Mouse (Mus musculus) stomach, embryonic 15.5 days (tissue): ENCODE results near the gene Zfp981. TPM values are rescaled to one million over a fixed set of nuclear protein-coding genes. Genes with fewer than 3 reads are reported as not detected.
"Not testable (repeated sequence)": the region's sequence is repeated elsewhere in the genome, so short reads cannot be mapped to it uniquely, and the experiment has no call there.

Experiments used
- ATAC-seq: fragments of 200-750 bp; cut with Nextera tagmentation; 2 replicates; pipeline ENCODE4 v1.8.0; 2017; ENCODE audit warnings: low read depth, moderate number of reproducible peaks, moderate TSS enrichment; ENCODE audit not compliant: insufficient read depth, low FRiP score
- H3K27ac ChIP-seq: fragments of 300-500 bp; sonication (generic); 2 replicates; pipeline ENCODE4 v1.5.1; 2015; ENCODE audit warnings: mild to moderate bottlenecking, inconsistent platforms
- H3K27me3 ChIP-seq: fragments of 300-500 bp; sonication (generic); replicated peaks from 2 replicates; pipeline ENCODE4 v1.6.1; 2015; ENCODE audit warnings: inconsistent platforms
- H3K36me3 ChIP-seq: fragments of 300-500 bp; sonication (generic); 2 replicates; pipeline ENCODE4 v1.6.1; 2015; ENCODE audit warnings: inconsistent platforms
- H3K4me1 ChIP-seq: fragments of 300-500 bp; sonication (generic); 2 replicates; pipeline ENCODE4 v1.6.1; 2015; ENCODE audit warnings: inconsistent platforms
- H3K4me2 ChIP-seq: fragments of 300-500 bp; sonication (generic); 2 replicates; pipeline ENCODE4 v1.6.1; 2015; ENCODE audit warnings: mild to moderate bottlenecking, inconsistent platforms
- H3K4me3 ChIP-seq: fragments of 300-500 bp; sonication (generic); replicated peaks from 2 replicates; pipeline ENCODE4 v1.5.1; 2015; ENCODE audit warnings: inconsistent platforms
- H3K9ac ChIP-seq: fragments of 300-500 bp; sonication (generic); 2 replicates; pipeline ENCODE4 v1.6.1; 2015; ENCODE audit warnings: inconsistent platforms
- H3K9me3 ChIP-seq: fragments of 300-500 bp; sonication (generic); 2 replicates; pipeline ENCODE4 v1.6.1; 2016; ENCODE audit warnings: inconsistent platforms
- WGBS: fragments of 180-500 bp; shearing (Covaris S2); methylation state at CpG from one replicate; pipeline ENCODE4 v1.1.7; 2015; 5-methylcytosine and 5-hydroxymethylcytosine counted together
- polyA plus RNA-seq: library from polyadenylated mRNA; unstranded; fragments of >200 nt; fragmentation: Nextera tagmentation; extraction: Ambion mirVana; gene quantifications from 2 replicates; pipeline ENCODE4 v1.2.1, GENCODE M21; 2015

Zfp981 gene
- polyA plus RNA-seq, 1 experiment from 2014 or later = not detected

DNA sequence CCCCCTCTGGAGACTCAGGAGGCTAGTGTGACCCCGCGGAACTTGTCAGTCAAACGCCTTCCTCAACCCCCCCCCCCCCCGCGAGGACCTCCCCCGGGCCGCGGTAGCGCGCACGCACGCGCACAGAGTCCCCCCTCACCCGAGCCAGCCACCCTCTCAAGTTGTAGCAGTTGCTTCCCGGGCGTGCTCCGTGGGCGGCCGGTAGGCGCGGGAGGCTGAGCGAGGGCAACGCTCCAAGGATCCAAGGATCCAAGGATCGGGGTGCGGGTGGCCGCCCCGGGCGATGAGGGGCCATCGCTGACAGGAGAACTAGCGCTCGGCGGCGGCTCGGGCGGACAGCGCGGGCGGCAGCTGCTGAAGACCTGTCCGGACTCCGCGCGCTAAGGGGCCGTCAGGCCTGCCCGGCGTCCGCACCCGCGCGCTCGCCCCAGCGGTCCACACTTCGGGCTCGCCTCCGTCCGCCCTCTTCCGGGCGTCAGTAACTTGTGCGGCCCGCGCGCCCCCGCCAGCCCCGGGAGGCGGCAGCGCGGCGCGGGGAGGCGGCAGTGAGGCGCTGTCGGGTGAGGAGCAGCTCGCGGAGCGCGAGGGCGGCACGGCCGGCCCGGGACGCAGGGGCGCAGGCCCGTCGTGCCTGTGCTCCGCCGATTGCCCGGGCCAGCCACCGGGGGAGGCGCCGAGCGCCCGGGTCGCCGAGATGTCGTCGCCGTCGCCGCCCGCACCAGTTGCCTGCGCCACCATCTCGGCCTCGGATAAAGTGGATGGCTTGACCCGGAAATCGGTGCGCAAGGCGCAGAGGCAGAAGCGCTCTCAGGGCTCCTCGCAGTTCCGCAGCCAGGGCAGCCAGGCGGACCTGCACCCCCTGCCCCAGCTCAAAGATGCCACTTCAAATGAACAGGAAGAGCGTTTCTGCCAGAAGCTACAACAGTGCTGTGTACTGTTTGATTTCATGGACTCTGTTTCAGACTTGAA lies 78.4 kb downstream of the Zfp981 start:
- 2% methylated on average over 9 of the region's 111 CpGs for WGBS
- H3K4me2 ChIP-seq, H3K9ac ChIP-seq, H3K27me3 ChIP-seq, H3K4me1 ChIP-seq, H3K4me3 ChIP-seq, H3K36me3 ChIP-seq, H3K27ac ChIP-seq, H3K9me3 ChIP-seq: not testable (repeated sequence)
- ATAC-seq = peak; percentile 73

Other genes starting within 250 kb of the Zfp981 start
- gene Zfp992, start 53.0 kb upstream of the Zfp981 start, polyA plus RNA-seq = 2.8 and 2.9 TPM in 2 replicates
- gene Zfp993, start 108.9 kb downstream of the Zfp981 start, polyA plus RNA-seq = 1.7 and 2.5 TPM in 2 replicates